Mouse (Mus musculus) gastrocnemius, adult 18-20 months (tissue): ENCODE data around the gene Smtnl2. TPM values are rescaled to one million over a fixed set of nuclear protein-coding genes. Genes with fewer than 3 reads are reported as not detected.

Source experiments
- DNase-seq: peaks from one replicate; pipeline ENCODE4 v3.0.0; 2021; ENCODE audit warnings: low spot score
- total RNA-seq, 2 experiments: library from RNA; stranded (reverse); gene quantifications; 2 replicates each; pipeline ENCODE4 v1.2.3; 2021

Gene Smtnl2
- total RNA-seq, 2 experiments from 2014 or later = 311 to 327 TPM

DNA sequence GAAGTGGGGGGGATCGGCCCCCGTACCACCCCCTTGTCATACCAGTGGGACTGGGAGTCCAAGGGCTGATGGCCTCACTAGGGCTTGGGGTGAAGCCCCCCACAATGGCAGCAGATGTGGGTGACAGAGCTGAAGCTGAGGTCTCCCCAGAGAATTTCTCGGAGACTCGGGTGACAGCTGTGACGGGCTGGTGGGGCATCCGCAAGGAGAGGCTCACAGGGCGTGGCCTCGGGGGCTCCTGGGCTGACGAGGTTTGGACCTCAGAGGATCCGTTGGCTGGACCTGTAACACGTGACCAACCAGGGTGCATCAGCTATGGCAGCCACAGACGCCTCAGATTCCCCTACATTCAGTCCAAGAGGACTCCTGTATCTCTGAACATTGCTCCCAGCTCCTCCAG lies 8.5 kb downstream of the Smtnl2 start:
- DNase-seq = no peak

DNA sequence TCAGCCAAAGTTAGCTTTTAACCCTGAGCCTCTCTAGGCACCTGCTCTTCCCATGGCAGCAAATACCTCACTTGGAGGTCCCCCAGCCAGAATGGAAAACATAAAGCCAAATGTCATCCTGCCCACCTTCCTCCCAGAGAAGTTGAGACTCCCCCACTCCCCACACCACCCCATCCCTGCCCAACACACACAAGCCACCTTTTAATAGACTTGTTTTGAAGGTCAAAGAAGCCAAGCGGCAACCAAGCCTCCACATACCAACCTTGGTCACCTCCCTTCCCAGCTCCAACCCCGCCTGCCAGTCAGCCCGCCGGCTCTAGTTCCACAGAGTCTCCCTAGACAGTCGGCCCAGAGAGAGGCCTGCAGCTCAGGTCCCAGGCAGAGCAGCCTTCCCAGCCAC lies 9.5 kb downstream of the Smtnl2 start:
- DNase-seq = no peak

DNA sequence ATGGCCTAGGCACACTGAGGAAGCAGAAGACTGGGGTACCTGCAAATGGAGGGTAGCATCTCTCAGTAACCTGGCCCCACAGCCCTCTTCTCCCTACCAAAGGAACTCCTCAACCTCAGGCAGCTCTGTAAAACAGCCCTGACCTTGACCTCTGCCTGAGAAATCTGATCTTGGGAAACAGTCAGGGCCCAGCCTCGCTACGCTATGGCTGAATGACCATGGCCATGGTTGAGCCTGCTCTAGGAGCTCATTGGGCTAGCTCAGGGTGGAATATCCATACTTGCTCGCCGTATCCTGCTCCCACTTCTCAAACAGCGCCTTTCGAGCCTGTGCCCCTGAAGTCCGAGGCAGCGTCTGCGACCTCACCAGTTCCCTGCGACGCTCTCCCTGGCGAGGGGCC lies 10.4 kb downstream of the Smtnl2 start:
- DNase-seq = no peak

DNA sequence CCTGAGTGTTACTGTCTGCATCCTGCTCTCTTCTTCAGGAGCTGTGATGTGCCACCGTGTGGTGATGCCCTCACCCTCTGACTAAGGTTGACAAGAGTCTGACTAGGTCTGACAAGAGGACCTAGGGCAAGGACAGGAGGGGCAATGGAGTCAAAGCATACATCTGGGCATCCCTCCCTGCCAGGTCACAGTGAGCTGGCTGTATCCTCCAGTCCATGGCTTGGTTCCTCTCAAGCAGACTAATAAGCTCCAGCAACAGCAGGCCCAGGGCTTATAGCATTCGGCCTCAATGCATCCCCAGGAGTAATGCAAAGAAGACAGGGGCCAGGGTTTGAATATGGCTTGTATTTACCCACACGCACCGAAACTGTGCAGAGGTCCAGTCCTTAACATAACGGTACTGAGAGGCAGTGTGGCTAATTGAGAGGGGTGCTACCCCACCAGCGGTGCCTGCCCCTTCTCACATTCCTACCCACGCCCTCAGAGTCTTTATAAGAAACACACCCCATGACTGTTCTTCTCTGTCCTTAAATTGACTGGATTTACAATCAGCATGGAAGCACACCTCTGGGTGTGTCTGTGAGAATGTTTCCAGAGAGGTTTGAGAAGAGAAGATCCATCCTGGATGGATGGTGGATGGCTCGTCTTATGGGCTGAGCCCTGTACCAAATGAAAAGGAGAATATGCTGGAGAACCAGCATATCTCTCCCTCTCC lies 13.5 kb downstream of the Smtnl2 start:
- no peak for DNase-seq

DNA sequence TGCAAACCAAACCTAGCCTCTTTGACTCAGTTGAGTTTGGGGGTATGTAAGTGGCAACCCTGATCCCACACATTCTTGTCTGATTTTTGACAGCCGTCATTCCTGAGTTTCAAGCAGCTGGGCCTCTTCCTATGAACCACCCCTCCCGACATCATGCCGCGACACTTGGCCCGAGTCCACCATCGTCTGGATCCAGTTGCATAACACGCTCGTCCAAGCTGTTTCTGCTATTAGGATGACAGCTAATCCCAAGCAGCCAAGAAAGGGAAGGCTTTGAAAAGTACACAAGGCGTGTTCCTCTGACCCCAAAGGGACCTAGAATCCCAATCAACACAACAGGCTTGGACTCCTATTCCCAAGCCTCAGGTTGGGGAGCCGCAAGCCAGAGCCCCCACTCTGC lies 14.4 kb downstream of the Smtnl2 start:
- DNase-seq = peak; percentile 89

DNA sequence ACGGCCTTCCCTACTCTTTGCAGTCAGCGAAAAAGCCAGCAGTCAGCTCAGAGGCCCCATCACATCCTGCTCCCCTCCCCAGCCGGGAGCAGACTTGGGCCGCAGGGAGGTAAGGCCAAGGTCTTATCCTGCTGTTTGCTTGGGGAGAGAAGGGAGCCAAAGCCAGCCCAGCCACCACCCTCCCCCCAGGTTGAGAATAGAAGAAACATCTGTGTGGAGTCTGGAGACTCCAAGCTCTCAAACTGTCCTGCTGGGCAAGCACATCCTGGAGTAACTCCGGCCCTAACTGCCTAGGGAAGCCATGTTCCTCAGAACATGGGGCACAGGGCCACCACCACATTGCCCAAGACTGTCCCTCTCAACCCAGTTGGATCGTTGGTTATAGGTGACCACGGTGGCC lies 14.9 kb downstream of the Smtnl2 start:
- peak; percentile 45 for DNase-seq

DNA sequence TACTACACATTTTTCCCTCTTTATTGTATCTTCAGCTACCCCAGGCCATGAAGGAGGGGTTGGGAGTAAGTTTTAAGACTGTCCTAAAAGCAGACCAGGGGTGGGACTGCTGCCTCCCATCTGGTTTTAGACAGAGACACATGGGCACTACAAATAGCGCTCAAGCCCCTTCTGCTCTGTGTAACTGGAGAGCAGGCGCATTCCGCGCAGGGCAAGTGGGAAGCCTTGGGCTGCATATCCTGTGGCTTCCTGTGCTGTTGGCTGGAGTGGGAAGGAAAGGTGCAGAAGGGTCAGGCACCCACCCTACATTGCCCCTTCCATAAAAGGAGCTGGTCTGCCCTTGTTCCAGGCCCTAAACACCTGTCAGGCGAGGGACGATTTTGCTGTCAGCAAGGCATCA lies 15.9 kb downstream of the Smtnl2 start:
- DNase-seq = peak; percentile 62

DNA sequence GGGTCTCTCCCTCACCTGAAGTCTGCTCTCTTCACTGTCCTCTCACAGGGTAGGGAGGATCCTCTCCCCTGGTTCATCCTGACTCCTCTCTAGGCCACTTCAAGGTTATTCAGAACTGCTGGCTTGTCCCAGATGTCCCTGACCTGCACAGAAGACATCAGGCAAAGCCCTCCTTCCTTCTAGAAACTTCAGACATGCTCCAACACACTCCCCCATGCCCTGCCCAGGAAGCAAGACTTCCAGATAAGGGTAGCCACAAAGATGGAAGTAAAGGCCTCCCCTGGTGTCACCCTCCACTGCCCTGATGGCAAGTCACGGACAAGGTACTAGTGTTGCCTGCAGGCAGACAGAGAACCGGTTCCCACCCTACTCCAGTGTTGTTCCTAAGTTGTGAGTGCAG lies 16.8 kb downstream of the Smtnl2 start:
- DNase-seq = no peak

DNA sequence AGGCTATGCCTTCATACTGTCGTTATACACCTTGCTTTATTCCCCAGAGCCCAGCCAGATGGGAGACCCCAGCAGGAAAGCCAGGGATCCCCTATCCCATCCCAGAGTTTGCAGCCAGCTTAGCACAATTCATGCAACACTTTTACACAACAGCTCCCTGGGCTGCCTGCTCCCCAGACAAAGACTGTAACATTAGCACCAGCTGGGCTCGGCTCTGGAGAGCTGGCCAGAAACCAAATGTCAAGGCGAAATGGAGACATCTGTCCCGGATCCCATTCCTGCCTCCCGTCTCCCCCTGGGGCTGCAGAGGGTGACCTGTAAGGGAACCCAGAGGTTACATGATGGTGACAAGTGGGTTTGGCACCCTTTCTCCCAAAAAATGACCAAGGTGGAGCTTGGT lies 17.8 kb downstream of the Smtnl2 start:
- DNase-seq = peak; percentile 86

DNA sequence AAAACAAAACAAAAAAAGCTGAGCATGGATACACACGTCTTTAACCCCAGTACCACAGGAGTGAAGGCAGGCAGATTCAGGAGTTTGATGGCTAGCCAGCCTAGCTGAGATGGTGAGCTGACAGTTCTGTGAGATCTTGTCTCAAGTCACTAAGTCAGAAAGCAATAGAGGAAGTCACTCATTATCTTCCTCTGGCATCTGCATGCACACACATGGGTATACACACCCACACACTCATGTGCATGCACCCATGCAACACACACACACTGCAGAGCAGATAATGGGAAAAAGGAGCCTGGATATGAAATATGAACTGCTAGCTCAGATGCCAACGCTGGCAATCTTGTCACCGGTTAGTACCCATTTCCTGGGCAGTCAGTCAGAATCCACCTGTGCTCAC lies 18.3 kb downstream of the Smtnl2 start:
- DNase-seq = no peak

DNA sequence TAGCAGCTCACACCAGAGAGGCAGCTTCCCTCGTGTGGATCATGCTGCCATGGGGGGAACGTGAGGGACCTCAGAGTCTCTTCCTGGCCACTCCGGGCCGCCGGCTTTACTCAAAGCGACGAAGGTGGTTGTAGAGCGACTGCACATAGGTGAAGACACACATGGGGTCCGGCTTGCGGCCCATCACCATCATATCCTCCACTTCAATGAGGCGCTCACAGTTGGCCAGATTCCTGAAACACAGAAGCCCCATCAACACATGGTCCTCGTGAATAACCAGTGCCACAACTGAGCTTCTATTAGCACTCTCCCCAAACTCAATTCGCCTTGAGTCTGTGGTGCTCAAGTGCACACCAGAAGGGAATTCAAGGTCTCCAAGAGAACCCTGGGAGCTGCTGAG lies 20.3 kb downstream of the Smtnl2 start:
- DNase-seq = no peak

DNA sequence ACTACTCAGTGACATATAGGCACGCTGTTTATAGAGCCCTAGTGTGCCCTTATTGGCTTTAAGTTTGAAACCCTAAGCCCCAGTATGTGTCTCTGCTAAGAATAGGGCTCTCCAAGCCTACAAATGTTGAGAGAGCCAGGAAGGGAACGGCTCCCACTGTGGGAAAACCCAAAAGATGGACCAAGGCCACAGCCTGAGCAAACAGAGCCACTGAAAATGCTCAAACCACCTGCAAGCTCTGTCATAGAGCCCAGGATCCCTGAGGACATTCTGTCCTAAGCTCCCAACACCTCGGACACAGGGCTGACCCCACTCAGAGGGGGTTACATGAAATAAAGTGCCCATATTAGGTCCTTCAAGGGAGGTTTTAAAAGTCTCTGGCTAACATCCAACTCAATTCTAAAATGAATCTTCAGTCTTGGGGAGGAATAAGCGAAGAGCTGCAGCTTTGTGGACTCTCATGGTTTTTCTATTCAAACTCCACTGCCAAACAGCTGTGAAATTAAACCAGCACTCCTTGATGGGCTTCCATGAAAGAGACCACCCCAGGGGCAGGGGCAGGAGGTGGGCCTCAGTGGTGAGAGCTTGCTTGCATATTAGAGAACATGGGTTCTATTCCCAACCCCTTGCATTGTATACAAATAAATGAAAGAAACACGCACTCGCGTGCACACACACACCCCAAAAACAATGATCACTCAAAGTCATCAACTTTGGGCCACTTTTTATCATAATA lies 21.9 kb downstream of the Smtnl2 start:
- DNase-seq = peak; percentile 83

DNA sequence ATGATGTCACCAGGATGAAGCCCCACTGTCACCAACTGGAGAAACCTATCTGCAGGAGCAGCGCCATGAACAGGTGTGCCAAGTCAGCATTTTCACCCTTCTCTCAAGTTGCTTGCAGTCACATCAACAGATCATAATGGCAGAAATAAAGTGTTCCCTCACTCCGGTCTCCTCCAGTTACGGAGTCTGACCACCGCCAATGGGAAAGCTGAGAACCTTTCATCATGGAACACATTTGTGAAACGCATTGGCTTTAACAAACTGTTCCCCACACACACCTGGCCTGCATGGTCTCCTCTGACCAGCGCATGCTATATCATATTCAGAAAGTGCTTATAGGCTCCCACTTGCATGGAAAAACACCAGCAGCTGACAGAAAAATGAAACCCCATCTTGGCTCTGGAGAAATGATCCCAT lies 23.4 kb downstream of the Smtnl2 start:
- peak; percentile 88 for DNase-seq

DNA sequence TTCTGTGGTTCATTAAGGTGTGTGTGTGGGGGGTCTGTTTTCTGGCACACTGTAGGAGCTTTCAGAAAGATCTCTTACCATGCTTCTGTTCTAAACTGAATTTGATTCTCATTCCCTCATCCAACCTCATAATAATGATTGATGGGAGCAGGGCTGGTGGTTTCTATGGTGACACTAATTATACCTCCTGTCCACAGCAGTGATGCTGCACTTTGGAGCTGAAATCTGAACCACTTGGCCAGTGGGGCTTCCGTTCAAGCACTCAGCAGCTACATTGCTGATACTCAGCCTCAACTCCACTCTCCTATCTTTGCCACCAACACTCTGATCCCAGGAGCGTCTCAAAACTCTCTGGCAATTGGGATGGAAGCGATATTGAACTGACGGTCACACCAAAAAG lies 32.2 kb downstream of the Smtnl2 start:
- DNase-seq = peak; percentile 76

DNA sequence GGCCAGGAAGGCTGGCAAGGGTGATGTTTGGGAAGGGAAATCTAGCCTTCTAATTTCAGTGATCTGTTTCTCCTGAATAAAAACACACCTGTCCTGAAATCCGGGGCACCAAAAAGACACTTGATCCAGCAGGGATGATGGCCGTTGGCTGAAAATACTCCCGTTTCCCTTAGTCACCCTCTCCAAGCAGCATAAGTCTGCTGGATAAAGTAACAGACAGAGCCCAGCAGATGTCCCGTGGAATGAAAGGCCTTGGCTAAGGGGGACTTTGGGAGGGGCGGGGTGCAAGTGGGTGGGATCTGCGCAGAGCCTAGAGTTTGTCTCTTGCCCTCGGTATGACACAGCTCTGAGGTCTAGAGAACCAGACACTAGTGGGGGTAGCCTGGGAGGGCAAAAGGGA lies 33.3 kb downstream of the Smtnl2 start:
- DNase-seq = peak; percentile 81

DNA sequence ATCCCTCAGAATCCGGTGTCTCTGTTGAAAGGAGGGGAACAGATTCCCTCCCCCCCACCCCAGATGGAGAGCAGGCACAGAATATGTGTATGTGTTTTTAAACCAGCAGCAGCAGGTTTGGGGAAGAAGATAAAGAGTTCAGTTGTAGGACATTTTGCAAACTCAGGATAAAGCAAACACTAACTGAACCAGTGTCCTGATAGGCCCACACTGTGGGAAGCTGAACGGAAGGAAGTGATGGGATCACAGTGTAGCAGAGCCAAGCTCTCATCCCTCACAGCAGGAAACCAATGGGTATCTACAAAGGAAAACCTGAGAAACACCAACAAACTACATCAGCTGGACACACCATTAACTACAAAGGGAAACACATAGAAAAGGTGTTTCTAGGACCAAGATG lies 35.0 kb downstream of the Smtnl2 start:
- no peak for DNase-seq

DNA sequence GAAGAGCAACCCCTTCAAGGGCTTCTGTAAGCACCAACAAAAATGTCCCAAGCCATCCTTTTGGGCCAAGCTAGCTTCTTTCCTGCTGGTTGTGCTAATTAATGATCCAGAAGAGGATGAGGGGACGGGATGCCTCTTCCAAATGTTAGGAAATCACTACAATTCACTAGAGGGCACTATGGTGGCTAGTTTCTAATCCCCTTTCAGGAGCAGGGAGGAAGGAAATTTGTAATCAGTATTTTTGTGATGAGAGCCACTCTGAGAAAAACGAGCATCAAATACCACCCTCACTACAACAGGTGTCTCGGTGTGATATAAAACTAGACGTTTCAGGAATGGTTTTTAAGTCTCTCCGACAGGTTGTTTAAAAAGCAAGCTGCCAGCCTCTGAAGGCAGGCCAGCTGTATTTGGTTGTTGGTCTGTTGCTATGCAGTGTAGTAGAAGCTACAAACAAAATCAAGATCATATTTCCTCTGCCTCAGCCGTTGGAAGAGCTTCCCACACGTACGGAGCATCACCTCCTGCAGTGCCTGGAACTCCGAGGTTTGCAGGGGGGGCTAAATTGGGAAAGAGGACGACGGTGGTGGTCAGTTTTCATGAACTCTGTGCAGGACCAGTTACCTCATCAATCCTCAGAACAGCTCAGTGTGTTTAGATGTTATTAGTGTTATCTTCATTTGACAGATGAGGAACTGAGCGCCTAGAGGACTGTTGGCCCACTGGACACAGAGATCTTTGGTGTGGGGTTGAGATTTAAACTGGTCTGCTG lies 41.4 kb downstream of the Smtnl2 start:
- peak; percentile 67 for DNase-seq

DNA sequence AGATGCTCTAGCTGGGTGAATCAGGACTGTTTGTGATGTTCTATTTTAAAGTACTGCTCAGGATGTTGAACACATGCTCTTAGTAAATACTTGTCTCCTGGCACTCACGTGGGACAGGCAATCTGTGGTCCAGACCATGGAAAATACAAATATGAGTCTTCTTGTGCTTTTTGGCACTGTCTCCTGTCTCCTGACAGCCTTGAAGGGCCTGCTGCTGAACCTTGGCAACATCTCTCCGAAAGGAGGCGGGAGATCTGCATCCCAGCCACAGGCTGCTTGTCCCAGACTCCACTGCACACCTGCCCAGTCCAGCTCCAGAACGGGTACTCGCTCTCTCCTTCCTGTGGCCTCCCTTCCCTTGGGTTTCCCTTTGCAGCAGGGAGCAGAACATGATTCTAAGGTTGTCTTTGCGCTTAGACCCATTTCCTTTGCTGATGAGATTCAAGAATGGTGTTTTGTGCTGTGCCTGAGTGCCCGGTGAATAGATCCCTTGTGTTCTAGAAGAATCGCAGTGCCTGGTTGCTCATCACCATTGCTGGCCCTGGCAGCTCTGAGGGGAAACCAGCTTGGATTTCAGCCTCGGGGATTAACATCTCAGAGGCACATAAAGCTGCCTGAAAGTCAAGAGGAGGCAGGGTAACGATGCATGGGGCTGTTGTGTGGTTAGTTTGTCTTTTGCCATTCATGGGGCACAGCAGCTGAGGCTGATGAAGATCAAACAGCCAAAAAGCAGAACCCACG lies 43.4 kb downstream of the Smtnl2 start:
- DNase-seq = no peak

DNA sequence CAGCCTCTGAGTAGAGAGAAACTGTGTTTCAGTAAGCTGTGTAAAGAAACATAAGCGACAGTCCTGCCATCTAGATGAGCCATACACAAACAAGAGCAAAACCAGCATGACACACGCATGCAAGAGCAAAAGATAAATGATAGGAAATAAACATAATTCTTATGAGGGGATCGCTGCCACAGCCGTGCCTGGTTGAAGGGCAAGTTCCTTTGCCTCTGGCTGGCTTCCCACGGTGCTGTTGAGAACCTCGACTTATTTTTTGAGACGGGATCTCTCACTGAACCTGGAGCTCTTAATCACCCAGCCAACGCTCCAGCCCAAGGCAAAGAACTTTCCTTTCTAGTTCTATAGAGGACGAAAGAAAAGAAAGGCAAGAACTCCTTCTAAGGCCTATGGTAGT lies 45.4 kb downstream of the Smtnl2 start:
- DNase-seq = no peak

DNA sequence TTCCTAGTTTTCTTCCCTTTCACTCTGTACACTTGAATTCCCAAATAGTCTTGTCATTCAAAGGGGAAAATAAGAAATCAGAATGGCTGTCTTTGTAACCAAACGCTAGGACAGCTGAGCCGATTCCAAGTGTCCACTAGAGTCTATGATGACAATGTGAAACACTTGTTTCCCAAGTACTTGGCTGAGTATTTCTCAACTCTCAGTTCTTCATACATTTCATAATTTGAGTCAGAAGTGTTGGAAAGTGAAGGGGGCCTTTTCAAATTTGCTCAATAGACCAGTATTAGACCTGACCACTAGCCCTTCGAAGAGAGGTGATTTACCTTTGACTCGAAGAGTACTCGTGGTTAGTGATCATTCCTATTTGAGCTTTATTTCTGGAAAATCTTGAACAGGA lies 47.0 kb downstream of the Smtnl2 start:
- DNase-seq = no peak

DNA sequence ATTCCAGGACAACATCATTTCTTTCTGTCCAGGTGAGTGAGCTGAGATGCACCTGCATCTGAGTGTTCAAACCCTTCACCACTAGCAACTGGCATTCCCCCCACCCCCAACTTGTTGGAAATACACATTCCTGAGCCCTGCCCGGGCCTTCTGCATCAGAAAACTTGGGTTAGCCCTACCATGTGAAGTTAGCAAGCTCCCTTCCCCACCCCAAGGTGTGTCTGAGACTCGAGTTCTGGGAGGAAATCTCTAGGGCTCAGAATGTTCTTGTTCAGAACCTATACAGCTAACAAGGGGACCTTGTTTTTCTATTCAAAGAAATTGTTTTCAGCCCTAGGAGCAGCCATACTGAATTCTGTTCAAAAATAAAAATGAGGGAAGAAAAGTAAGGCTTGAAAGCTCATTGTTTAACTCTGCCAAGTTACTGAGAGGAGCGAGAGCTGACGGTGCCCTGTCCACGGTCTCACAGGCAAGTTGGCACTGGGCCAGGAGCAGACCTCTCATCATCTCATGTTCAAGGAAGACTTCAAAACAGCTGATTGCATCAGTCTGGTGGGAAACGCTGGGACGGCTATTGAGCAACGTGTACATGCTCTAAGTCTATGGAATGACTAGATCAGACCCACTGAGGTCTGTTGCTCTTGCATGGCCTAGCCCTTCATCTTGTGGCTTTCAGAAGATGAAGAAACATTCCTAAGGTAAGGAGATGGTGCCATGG lies 47.8 kb downstream of the Smtnl2 start:
- DNase-seq = no peak
